Mouse (Mus musculus) central nervous system, embryonic 18 days (tissue): ENCODE results near the gene Ercc6. TPM values are rescaled to one million over a fixed set of nuclear protein-coding genes. Genes with fewer than 3 reads are reported as not detected.

Experiments used
- polyA plus RNA-seq: library from polyadenylated mRNA; depleted of rRNA; stranded (reverse); fragments of >200 nt; gene quantifications from 2 replicates; pipeline ENCODE4 v1.2.3, GENCODE M21; 2012; rRNA removed

Ercc6 gene
- polyA plus RNA-seq = 13.0 and 13.4 TPM in 2 replicates

GRCm38 (mm10) chr14:32513336-32514032, at the start of gene Ercc6:
TSS of gene Ercc6 (plus strand) at chr14:32513521.

GRCm38 (mm10) chr14:32464601-32465505, 48.5 kb upstream of the Ercc6 start, which contains the start of gene Slc18a3:
TSS of gene Slc18a3 (minus strand) at chr14:32464850.

GRCm38 (mm10) chr14:32465889-32466288, 47.4 kb upstream of the Ercc6 start, which contains the start of gene Chat:
TSS of gene Chat (minus strand) at chr14:32465989.

GRCm38 (mm10) chr14:32599290-32600041, 86.1 kb downstream of the Ercc6 start, which contains the start of gene Prrxl1:
TSS of gene Prrxl1 (plus strand) at chr14:32599407.

Other genes with a start within 250 kb of the Ercc6 start
- 25.0 and 26.9 TPM in 2 replicates for gene Ogdhl, start 191.5 kb upstream of the Ercc6 start, polyA plus RNA-seq
- gene 1700024G13Rik, start 125.1 kb upstream of the Ercc6 start, polyA plus RNA-seq = 0.32 and 0.72 TPM in 2 replicates
- gene Slc18a3, start 48.7 kb upstream of the Ercc6 start, polyA plus RNA-seq = 1.5 and 2.0 TPM in 2 replicates
- gene Chat, start 47.5 kb upstream of the Ercc6 start, polyA plus RNA-seq = 0.95 and 0.96 TPM in 2 replicates
- 0.51 and 2.2 TPM in 2 replicates for gene Prrxl1, start 85.9 kb downstream of the Ercc6 start, polyA plus RNA-seq
- 0.01 and 0.13 TPM in 2 replicates for gene 3425401B19Rik, start 171.8 kb downstream of the Ercc6 start, polyA plus RNA-seq